Mouse (Mus musculus) heart, postnatal 0 days (tissue): ENCODE measurements at regions not wholly inside any gene's neighbourhood (a gene's known extent, or its start where the extent isn't known, plus 50 kb on each side); places are given as distances from the start of the nearest gene placed in this dataset.

Experiments
- CTCF ChIP-seq: IDR thresholded peaks from 2 replicates; pipeline ENCODE4 v1.5.1; 2016; ENCODE audit warnings: antibody characterized with exemption, control low read depth, low read depth
- EP300 ChIP-seq: IDR thresholded peaks from 2 replicates; pipeline ENCODE4 v1.6.1; 2016; ENCODE audit warnings: antibody characterized with exemption, low read depth

DNA sequence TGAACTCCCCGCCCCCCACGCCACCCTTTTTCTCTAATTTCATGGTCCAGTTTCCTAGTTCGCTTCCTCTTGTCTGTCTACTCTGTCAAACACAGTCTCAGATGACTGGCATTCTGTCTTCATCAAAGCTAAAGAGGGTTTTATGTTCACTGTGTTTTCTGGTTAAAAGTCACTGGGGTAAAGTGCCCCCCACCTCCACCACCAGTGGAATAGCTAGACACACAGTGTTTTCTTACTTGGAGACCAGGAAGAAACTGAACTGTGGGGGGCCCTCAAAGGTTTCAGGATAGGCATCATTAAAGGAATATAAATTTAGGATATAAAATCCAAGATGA, 69.9 kb downstream of the Enc1 start:
- TF ChIP-seq CTCF (no peak), EP300 (no peak)
